Mouse (Mus musculus) forebrain, embryonic 11.5 days (tissue): ENCODE results near the gene Phf20. TPM values are rescaled to one million over a fixed set of nuclear protein-coding genes. Genes with fewer than 3 reads are reported as not detected.
"Not testable (repeated sequence)": the region's sequence is repeated elsewhere in the genome, so short reads cannot be mapped to it uniquely, and the experiment has no call there.

Source experiments
- ATAC-seq: fragments of 200-750 bp; cut with Nextera tagmentation; replicated peaks from 2 replicates; pipeline ENCODE4 v1.8.0; 2017; ENCODE audit warnings: moderate TSS enrichment; ENCODE audit not compliant: low FRiP score
- DNase-seq: peaks from one replicate; pipeline ENCODE4 v3.0.0-alpha.2; 2017; ENCODE audit warnings: low spot score
- H3K27ac ChIP-seq: fragments of 300-500 bp; sonication (generic); 2 replicates; pipeline ENCODE4 v1.5.1; 2014; ENCODE audit warnings: low read depth, low read length
- H3K27me3 ChIP-seq: fragments of 300-500 bp; sonication (generic); 2 replicates; pipeline ENCODE4 v1.6.1; 2014; ENCODE audit warnings: mild to moderate bottlenecking, low read length, mixed read lengths; ENCODE audit not compliant: control insufficient read depth, insufficient read depth
- H3K36me3 ChIP-seq: fragments of 300-500 bp; sonication (generic); 2 replicates; pipeline ENCODE4 v1.6.1; 2014; ENCODE audit warnings: mild to moderate bottlenecking, low read length, moderate library complexity, mixed read lengths; ENCODE audit not compliant: control insufficient read depth, insufficient read depth
- H3K4me1 ChIP-seq: fragments of 300-500 bp; sonication (generic); replicated peaks from 2 replicates; pipeline ENCODE4 v1.6.1; 2014; ENCODE audit warnings: low read length, mixed read lengths; ENCODE audit not compliant: control insufficient read depth, insufficient read depth
- H3K4me2 ChIP-seq: fragments of 300-500 bp; sonication (generic); 2 replicates; pipeline ENCODE4 v1.6.1; 2014; ENCODE audit warnings: low read depth, mild to moderate bottlenecking, low read length, moderate library complexity, mixed read lengths; ENCODE audit not compliant: severe bottlenecking
- H3K4me3 ChIP-seq: fragments of 300-500 bp; sonication (generic); 2 replicates; pipeline ENCODE4 v1.5.1; 2014; ENCODE audit warnings: low read depth, low read length
- H3K9ac ChIP-seq: fragments of 300-500 bp; sonication (generic); 2 replicates; pipeline ENCODE4 v1.6.1; 2014; ENCODE audit warnings: low read length
- H3K9me3 ChIP-seq: fragments of 300-500 bp; sonication (generic); 2 replicates; pipeline ENCODE4 v1.6.1; 2016; ENCODE audit warnings: low read length, mixed read lengths; ENCODE audit not compliant: control insufficient read depth
- WGBS: fragments of 180-500 bp; shearing (Covaris S2); extraction: QIAGEN DNeasy Blood & Tissue Kit; methylation state at CpG from one replicate; pipeline ENCODE4 v1.1.7; 2014; 5-methylcytosine and 5-hydroxymethylcytosine counted together
- polyA plus RNA-seq: library from polyadenylated mRNA; unstranded; fragments of >200 nt; fragmentation: Nextera tagmentation; extraction: Ambion mirVana; gene quantifications from 2 replicates; pipeline ENCODE4 v1.2.1, GENCODE M21; 2014

Phf20 gene
- polyA plus RNA-seq, 1 experiment from 2014 or later, result 92.9 TPM

- ATAC-seq (no peak), DNase-seq (no peak)
- Histone ChIP-seq H3K36me3 (peaks cover 2% of the 10 kb centered on the region; the same call in 1 of the 2 replicates), H3K9me3 (no peaks in the 10 kb centered on the region), H3K4me1 (no peaks in the 10 kb centered on the region), H3K4me2 (no peak overlapping the region), H3K9ac (no peak overlapping the region), H3K27ac (no peak overlapping the region), H3K27me3 (no peaks in the 10 kb centered on the region), H3K4me3 (no peak overlapping the region)
These were observed 25.8 kb downstream of the Phf20 start for GRCm38 (mm10) chr2:156222100-156222499.

- Histone ChIP-seq H3K4me1 (no peaks in the 10 kb centered on the region), H3K27me3 (no peaks in the 10 kb centered on the region), H3K4me2 (no peak overlapping the region), H3K4me3 (no peak overlapping the region), H3K36me3 (peaks cover 2% of the 10 kb centered on the region; the same call in 1 of the 2 replicates), H3K9me3 (no peaks in the 10 kb centered on the region), H3K9ac (no peak overlapping the region), H3K27ac (no peak overlapping the region)
- WGBS, result 92% methylated on average over 5 of the region's 5 CpGs
- no peak for DNase-seq
- ATAC-seq, result no peak
These were observed 27.8 kb downstream of the Phf20 start for GRCm38 (mm10) chr2:156224043-156224442.

GRCm38 (mm10) chr2:156227689-156228088 is 31.4 kb downstream of the Phf20 start:
- no peak for ATAC-seq
- Histone ChIP-seq H3K36me3 (peaks cover 2% of the 10 kb centered on the region; the same call in 1 of the 2 replicates), H3K27ac (no peak overlapping the region), H3K9me3 (no peaks in the 10 kb centered on the region), H3K4me1 (no peaks in the 10 kb centered on the region), H3K4me2 (no peak overlapping the region), H3K27me3 (no peaks in the 10 kb centered on the region), H3K4me3 (no peak overlapping the region), H3K9ac (no peak overlapping the region)
- no peak for DNase-seq
- 97% methylated on average over 1 of the region's 1 CpGs for WGBS

- H3K4me2 ChIP-seq, result no peak overlapping the region
- no peak overlapping the region for H3K27ac ChIP-seq
- peaks cover 2% of the 10 kb centered on the region; the same call in 1 of the 2 replicates for H3K36me3 ChIP-seq
- no peak for DNase-seq
- no peak for ATAC-seq
- no peak overlapping the region for H3K4me3 ChIP-seq
- no peaks in the 10 kb centered on the region for H3K4me1 ChIP-seq
- H3K9me3 ChIP-seq, result no peaks in the 10 kb centered on the region
- WGBS, result 89% methylated on average over 1 of the region's 1 CpGs
- H3K9ac ChIP-seq, result no peak overlapping the region
- no peaks in the 10 kb centered on the region for H3K27me3 ChIP-seq
These were observed 32.9 kb downstream of the Phf20 start for GRCm38 (mm10) chr2:156229171-156229570.

- H3K27me3 ChIP-seq, result no peaks in the 10 kb centered on the region
- H3K9ac ChIP-seq, result no peak overlapping the region
- H3K36me3 ChIP-seq, result peaks cover 2% of the 10 kb centered on the region; the same call in 1 of the 2 replicates
- DNase-seq (no peak), ATAC-seq (no peak)
- H3K4me2 ChIP-seq, result no peak overlapping the region
- H3K27ac ChIP-seq, result no peak overlapping the region
- H3K4me1 ChIP-seq, result no peaks in the 10 kb centered on the region
- H3K9me3 ChIP-seq, result no peaks in the 10 kb centered on the region
- no peak overlapping the region for H3K4me3 ChIP-seq
These were observed 35.1 kb downstream of the Phf20 start for GRCm38 (mm10) chr2:156231340-156231739.

- DNase-seq (no peak), ATAC-seq (no peak)
- Histone ChIP-seq H3K4me2 (no peak overlapping the region), H3K27me3 (no peaks in the 10 kb centered on the region), H3K27ac (no peak overlapping the region), H3K36me3 (peaks cover 2% of the 10 kb centered on the region; the same call in 1 of the 2 replicates), H3K4me3 (no peak overlapping the region), H3K4me1 (no peaks in the 10 kb centered on the region), H3K9ac (no peak overlapping the region), H3K9me3 (no peaks in the 10 kb centered on the region)
- WGBS, result 81% methylated on average over 3 of the region's 3 CpGs
These were observed 37.1 kb downstream of the Phf20 start for GRCm38 (mm10) chr2:156233275-156233948.

GRCm38 (mm10) chr2:156234016-156234415 is 37.8 kb downstream of the Phf20 start:
- ATAC-seq, H3K27ac ChIP-seq, H3K4me3 ChIP-seq, H3K27me3 ChIP-seq, H3K9ac ChIP-seq, DNase-seq, H3K4me1 ChIP-seq, H3K4me2 ChIP-seq, H3K36me3 ChIP-seq, H3K9me3 ChIP-seq: not testable (repeated sequence)
- 78% methylated on average over 2 of the region's 2 CpGs for WGBS

GRCm38 (mm10) chr2:156235847-156236246 is 39.6 kb downstream of the Phf20 start:
- no peaks in the 10 kb centered on the region for H3K27me3 ChIP-seq
- H3K9ac ChIP-seq, result no peak overlapping the region
- DNase-seq, result no peak
- H3K4me1 ChIP-seq, result no peaks in the 10 kb centered on the region
- WGBS, result 92% methylated on average over 4 of the region's 4 CpGs
- ATAC-seq, result no peak
- H3K4me3 ChIP-seq, result no peak overlapping the region
- no peak overlapping the region for H3K27ac ChIP-seq
- no peak overlapping the region for H3K4me2 ChIP-seq
- no peaks in the 10 kb centered on the region; the same call in 1 of the 2 replicates for H3K36me3 ChIP-seq
- no peaks in the 10 kb centered on the region for H3K9me3 ChIP-seq

- H3K4me2 ChIP-seq, result no peak overlapping the region
- H3K4me1 ChIP-seq, result no peaks in the 10 kb centered on the region
- no peak for ATAC-seq
- no peak for DNase-seq
- H3K27me3 ChIP-seq, result no peaks in the 10 kb centered on the region
- H3K9ac ChIP-seq, result no peak overlapping the region
- 96% methylated on average over 2 of the region's 2 CpGs for WGBS
- no peak overlapping the region for H3K4me3 ChIP-seq
- H3K36me3 ChIP-seq, result no peaks in the 10 kb centered on the region; the same call in 1 of the 2 replicates
- H3K27ac ChIP-seq, result no peak overlapping the region
- H3K9me3 ChIP-seq, result no peaks in the 10 kb centered on the region
These were observed 45.4 kb downstream of the Phf20 start for GRCm38 (mm10) chr2:156241662-156242061.
